In the genomic region with DNA sequence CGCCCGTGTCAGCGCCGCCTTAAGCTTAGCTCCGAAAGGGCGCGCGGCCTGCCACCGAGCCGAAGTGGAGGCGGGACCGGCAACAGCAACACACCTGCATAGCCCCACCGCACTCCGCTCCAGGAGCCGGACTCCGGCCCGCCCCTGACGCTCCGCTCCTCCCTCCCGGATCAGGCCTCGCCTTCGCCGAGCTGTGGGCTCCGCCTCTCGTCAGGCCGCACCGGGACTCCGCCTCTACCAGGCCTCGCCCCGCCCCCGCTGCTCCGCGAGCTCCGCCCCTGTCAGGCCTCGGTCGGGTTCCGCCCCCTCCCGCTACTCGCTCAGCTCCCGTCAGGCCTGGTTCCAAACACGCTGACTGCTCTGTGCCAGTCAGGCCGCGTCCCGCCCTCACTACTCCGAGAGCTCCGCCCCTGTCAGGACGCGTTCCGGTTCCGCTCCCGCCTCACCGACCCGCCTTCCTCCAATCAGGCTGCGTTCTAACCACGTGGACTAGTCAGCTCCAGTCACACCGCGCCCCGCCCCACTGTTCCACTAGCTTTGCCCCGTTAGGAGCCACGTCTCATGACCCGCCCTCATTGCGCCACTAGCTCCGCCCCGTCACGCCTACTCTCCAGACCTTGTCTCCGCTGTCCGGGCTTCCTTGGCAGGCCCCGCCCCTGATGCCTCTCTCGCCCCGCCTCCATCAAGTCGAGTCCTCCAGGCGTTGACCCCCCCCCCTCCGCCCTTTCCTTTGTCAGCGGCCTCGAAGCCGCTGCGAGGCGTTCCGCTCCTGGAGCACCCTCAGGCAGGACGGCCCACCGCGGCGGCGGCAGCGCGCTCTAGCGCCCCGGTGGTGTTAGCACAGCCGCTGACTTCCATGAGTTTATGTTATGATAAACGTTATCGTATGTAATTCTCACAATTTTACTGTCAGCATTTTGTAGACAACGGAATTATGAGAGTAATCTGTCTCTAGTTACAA, we compare ENCODE assay signal across 8 mouse cellular contexts. TPM values are rescaled to one million over a fixed set of nuclear protein-coding genes. Genes with fewer than 3 reads are reported as not detected.
DNase-seq lines count a peak whose midpoint lies in the region; ATAC-seq and TF ChIP-seq lines count a peak whose summit lies in the region.

Gene Dnpep, minus strand, starts transcription at position 750 of the 961 bp plus-strand sequence.

- H3K36me3 ChIP-seq in kidney, embryonic 14.5 days (ENCODE audit: control insufficient read depth, insufficient read depth, low read length): peaks cover 30% of the 10 kb centered on the region
- peaks cover 30% of the 10 kb centered on the region for H3K36me3 ChIP-seq in limb, embryonic 15.5 days

- peak; percentile 40 for TF ChIP-seq CTCF in bone marrow macrophage, adult 2 months (IDR thresholded peaks at IDR 0.05; ENCODE audit: low read depth, low read length)
- peak; percentile 53; the same call in 1 of the 2 replicates for TF ChIP-seq CTCF in embryonic fibroblast, embryonic 13.5 days (IDR thresholded peaks at IDR 0.05; ENCODE audit: borderline replicate concordance, insufficient read depth, low read length)

- no peaks in the 10 kb centered on the region for H3K9me3 ChIP-seq in kidney, embryonic 14.5 days (ENCODE audit: control insufficient read depth, low read length)
- no peaks in the 10 kb centered on the region for H3K9me3 ChIP-seq in limb, embryonic 15.5 days

- H3K27me3 ChIP-seq in kidney, embryonic 14.5 days (ENCODE audit: control insufficient read depth, insufficient read depth, low read length): no peaks in the 10 kb centered on the region
- no peaks in the 10 kb centered on the region for H3K27me3 ChIP-seq in limb, embryonic 15.5 days

- DNase-seq in A20 (ENCODE audit: low read depth, low spot score): peak; percentile 100
- peak; percentile 100 for DNase-seq in heart, adult 9 months (ENCODE audit: low spot score in 2 of 2)
- peak; percentile 100 for DNase-seq in monocyte, adult 2 months (ENCODE audit: low read depth in 1 of 2, low spot score in 2 of 2)
- peak; percentile 100 for DNase-seq in spleen, postnatal 36 days (ENCODE audit: low spot score in 2 of 2)

- peak within 1 kb of the TSS; percentile 73 for H3K9ac ChIP-seq in kidney, embryonic 14.5 days (ENCODE audit: low read depth, low read length)
- H3K9ac ChIP-seq in limb, embryonic 15.5 days: peak within 1 kb of the TSS; percentile 67

- H3K4me2 ChIP-seq in kidney, embryonic 14.5 days (replicated peaks; ENCODE audit: low read depth, low read length): peak within 1 kb of the TSS; percentile 85
- H3K4me2 ChIP-seq in limb, embryonic 15.5 days: peak within 1 kb of the TSS; percentile 85

- peak within 1 kb of the TSS; percentile 74 for H3K27ac ChIP-seq in bone marrow macrophage, adult 2 months (ENCODE audit: insufficient read depth, low read depth, low read length)
- H3K27ac ChIP-seq in embryonic fibroblast, embryonic 13.5 days (ENCODE audit: insufficient read depth, low read length): peak within 1 kb of the TSS; percentile 89
- H3K27ac ChIP-seq in kidney, embryonic 14.5 days (ENCODE audit: low read depth, low read length): peak within 1 kb of the TSS; percentile 83
- H3K27ac ChIP-seq in limb, embryonic 15.5 days: peak within 1 kb of the TSS; percentile 94

- peak; percentile 98 for ATAC-seq in kidney, embryonic 14.5 days (ENCODE audit: low FRiP score, low TSS enrichment)
- peak; percentile 97 for ATAC-seq in limb, embryonic 15.5 days (ENCODE audit: insufficient number of reproducible peaks, low FRiP score, low TSS enrichment, low read depth)

- TF ChIP-seq POLR2A in bone marrow macrophage, adult 2 months (IDR thresholded peaks at IDR 0.05; ENCODE audit: borderline replicate concordance, low read depth, low read length): no peak
- peak; percentile 52; the same call in 1 of the 2 replicates for TF ChIP-seq POLR2A in embryonic fibroblast, embryonic 13.5 days (IDR thresholded peaks at IDR 0.05; ENCODE audit: low read depth, low read length)

- under 1% methylated on average over 90 of the region's 92 CpGs for WGBS in kidney, embryonic 14.5 days
- under 1% methylated on average over 87 of the region's 92 CpGs for WGBS in limb, embryonic 15.5 days

- H3K4me1 ChIP-seq in bone marrow macrophage, adult 2 months (ENCODE audit: control insufficient read depth, insufficient read depth, low read length): peaks cover 4% of the 10 kb centered on the region
- no peaks in the 10 kb centered on the region for H3K4me1 ChIP-seq in embryonic fibroblast, embryonic 13.5 days (ENCODE audit: control insufficient read depth, insufficient read depth, low read length)
- peaks cover 7% of the 10 kb centered on the region; the same call in 1 of the 2 replicates for H3K4me1 ChIP-seq in kidney, embryonic 14.5 days (ENCODE audit: control insufficient read depth, insufficient read depth, low read length)
- H3K4me1 ChIP-seq in limb, embryonic 15.5 days: peaks cover 18% of the 10 kb centered on the region

- H3K4me3 ChIP-seq in bone marrow macrophage, adult 2 months (ENCODE audit: insufficient read depth, low read length): peak within 1 kb of the TSS; percentile 80
- H3K4me3 ChIP-seq in embryonic fibroblast, embryonic 13.5 days (ENCODE audit: insufficient read depth, low read length): peak within 1 kb of the TSS; percentile 80
- H3K4me3 ChIP-seq in kidney, embryonic 14.5 days (ENCODE audit: low read length): peak within 1 kb of the TSS; percentile 57
- H3K4me3 ChIP-seq in limb, embryonic 15.5 days: peak within 1 kb of the TSS; percentile 80

RNA-seq across cellular contexts. Expression of gene Dnpep, which starts in this region (rescaled TPM):
- polyA plus RNA-seq in bone marrow macrophage, adult 2 months (2012; ENCODE audit: insufficient read depth, insufficient read length, missing spikeins): 39.3 and 43.3 TPM in 2 replicates
- polyA plus RNA-seq in embryonic fibroblast, embryonic 13.5 days (2011; ENCODE audit: insufficient read length, low read depth, missing spikeins): 79.7 and 96.9 TPM in 2 replicates
- 146 and 150 TPM in 2 replicates for polyA plus RNA-seq in kidney, embryonic 14.5 days (2014; fragmentation: Nextera tagmentation; extraction: Ambion mirVana)
- 117 TPM in 2 replicates for polyA plus RNA-seq in limb, embryonic 15.5 days (2015; fragmentation: Nextera tagmentation; extraction: Ambion mirVana)

Comparison
In these comparisons a context has a peak if more than half of its experiments do, and no peak if none do; other contexts are left out.
1. Peak in every context shown above with its lines: DNase-seq, ATAC-seq, H3K4me3 ChIP-seq and H3K27ac ChIP-seq.